Mouse (Mus musculus): ENCODE measurements at regions not wholly inside any gene's neighbourhood (a gene's known extent, or its start where the extent isn't known, plus 50 kb on each side); places are given as distances from the start of the nearest gene placed in this dataset.
A peak's percentile ranks its signal among the peaks of the same experiment; 100 is the strongest.

- Histone ChIP-seq H3K4me3 (replicated peaks; ENCODE audit: low read length) (no peak overlapping the region), H3K4me1 (replicated peaks; ENCODE audit: low read depth, low read length) (no peaks in the 10 kb centered on the region), H3K27me3 (ENCODE audit: insufficient read depth, low read length) (no peaks in the 10 kb centered on the region), H3K9me3 (ENCODE audit: low read length) (peaks cover 31% of the 10 kb centered on the region), H3K36me3 (ENCODE audit: insufficient read depth, low read length) (no peaks in the 10 kb centered on the region)
- TF ChIP-seq POU5F1 (IDR thresholded peaks at IDR 0.05; ENCODE audit: borderline replicate concordance, low read length) (no peak), NANOG (IDR thresholded peaks at IDR 0.05; ENCODE audit: borderline replicate concordance, low read length) (no peak), CTCF (conservative IDR thresholded peaks at IDR 0.05; ENCODE audit: low read length) (no peak)
Observed at GRCm38 (mm10) chr17:67480463-67480862, 126.2 kb upstream of the Ptprm start.

DNA sequence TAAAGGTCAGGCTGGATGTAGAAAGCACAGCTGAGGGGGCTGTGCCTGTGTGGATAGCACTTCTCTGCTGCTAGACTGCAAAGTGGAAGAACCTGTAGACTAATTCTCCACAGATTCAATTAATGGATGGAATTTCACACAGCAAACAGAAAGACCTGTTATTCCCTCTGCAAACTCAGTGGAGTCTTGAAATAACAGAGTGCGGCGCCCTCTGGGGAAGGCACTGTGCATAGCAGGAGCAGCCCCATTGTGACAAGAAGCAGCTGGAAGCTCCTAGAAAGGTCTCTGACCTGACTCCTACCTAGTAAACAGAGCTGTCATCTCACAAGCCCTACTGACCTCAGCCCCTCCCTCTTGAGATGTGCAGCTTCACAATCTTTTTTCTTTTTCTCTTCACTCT is 118.9 kb upstream of the Ptprm start:
- Histone ChIP-seq H3K4me1 (replicated peaks; ENCODE audit: low read depth, low read length) (peaks cover 9% of the 10 kb centered on the region), H3K9me3 (ENCODE audit: low read length) (no peaks in the 10 kb centered on the region), H3K27me3 (ENCODE audit: insufficient read depth, low read length) (no peaks in the 10 kb centered on the region), H3K36me3 (ENCODE audit: insufficient read depth, low read length) (no peaks in the 10 kb centered on the region), H3K4me3 (replicated peaks; ENCODE audit: low read length) (no peak overlapping the region)
- TF ChIP-seq CTCF (conservative IDR thresholded peaks at IDR 0.05; ENCODE audit: low read length): peak; percentile 59
- no peak for TF ChIP-seq NANOG (IDR thresholded peaks at IDR 0.05; ENCODE audit: borderline replicate concordance, low read length)

DNA sequence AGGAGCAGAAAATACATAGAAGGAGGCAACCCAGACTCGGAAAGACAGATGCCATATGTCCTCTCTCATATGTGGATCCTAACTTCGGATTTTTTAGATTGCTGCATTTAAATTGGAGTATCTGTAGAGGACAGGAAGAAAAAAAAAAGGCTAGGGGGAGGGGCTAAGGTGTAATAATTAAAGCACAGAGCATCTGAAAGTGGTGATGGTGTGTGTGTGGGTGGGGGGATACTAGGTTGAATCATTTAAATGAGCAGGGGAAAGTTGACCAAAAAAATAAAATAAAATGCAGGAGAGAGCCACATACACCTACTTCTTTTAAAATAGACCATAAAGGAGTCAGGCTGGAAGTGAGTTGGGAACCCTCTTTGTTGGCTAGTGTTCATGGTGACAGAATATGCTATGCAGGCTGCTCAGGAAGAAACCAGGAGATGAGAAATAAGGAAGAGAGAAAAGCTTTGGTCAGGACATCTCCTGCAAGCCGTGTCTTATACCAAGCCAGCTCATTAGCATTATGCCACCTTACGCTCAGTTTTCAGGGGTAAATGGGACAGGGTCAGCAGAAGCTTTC is 104.7 kb upstream of the Ptprm start:
- Histone ChIP-seq H3K4me1 (replicated peaks; ENCODE audit: low read depth, low read length) (no peaks in the 10 kb centered on the region), H3K4me3 (replicated peaks; ENCODE audit: low read length) (no peak overlapping the region), H3K36me3 (ENCODE audit: insufficient read depth, low read length) (no peaks in the 10 kb centered on the region), H3K9me3 (ENCODE audit: low read length) (no peaks in the 10 kb centered on the region; the same call in 1 of the 2 replicates), H3K27me3 (ENCODE audit: insufficient read depth, low read length) (no peaks in the 10 kb centered on the region)
- TF ChIP-seq CTCF (conservative IDR thresholded peaks at IDR 0.05; ENCODE audit: low read length) (no peak), NANOG (IDR thresholded peaks at IDR 0.05; ENCODE audit: borderline replicate concordance, low read length) (no peak), POU5F1 (IDR thresholded peaks at IDR 0.05; ENCODE audit: borderline replicate concordance, low read length) (no peak)

DNA sequence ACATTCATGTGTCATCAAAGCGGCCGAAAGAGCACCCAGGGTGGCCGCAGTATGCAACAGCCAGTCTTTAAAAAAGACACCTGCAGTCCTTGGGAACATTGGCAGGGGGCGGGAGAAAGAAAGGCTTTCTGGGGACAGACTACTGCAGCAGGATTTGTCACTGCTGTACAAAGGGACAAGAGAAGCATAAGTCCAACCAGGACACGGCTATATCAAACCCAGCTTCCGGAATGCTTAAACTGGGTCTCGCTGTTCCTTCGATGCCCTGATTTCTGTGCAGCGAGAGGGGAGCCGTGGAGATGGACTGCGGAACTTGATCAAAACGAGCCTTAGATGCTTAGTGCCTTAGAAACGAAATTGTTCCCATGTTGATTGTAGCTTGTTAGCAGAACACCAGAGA is 97.7 kb upstream of the Ptprm start:
- H3K36me3 ChIP-seq (ENCODE audit: insufficient read depth, low read length): no peaks in the 10 kb centered on the region
- H3K4me1 ChIP-seq (replicated peaks; ENCODE audit: low read depth, low read length): no peaks in the 10 kb centered on the region
- H3K4me3 ChIP-seq (replicated peaks; ENCODE audit: low read length): no peak overlapping the region
- H3K9me3 ChIP-seq (ENCODE audit: low read length): peaks cover 3% of the 10 kb centered on the region; the same call in 1 of the 2 replicates
- no peak for TF ChIP-seq CTCF (conservative IDR thresholded peaks at IDR 0.05; ENCODE audit: low read length)
- TF ChIP-seq NANOG (IDR thresholded peaks at IDR 0.05; ENCODE audit: borderline replicate concordance, low read length): no peak
- TF ChIP-seq POU5F1 (IDR thresholded peaks at IDR 0.05; ENCODE audit: borderline replicate concordance, low read length): no peak
- no peaks in the 10 kb centered on the region for H3K27me3 ChIP-seq (ENCODE audit: insufficient read depth, low read length)

DNA sequence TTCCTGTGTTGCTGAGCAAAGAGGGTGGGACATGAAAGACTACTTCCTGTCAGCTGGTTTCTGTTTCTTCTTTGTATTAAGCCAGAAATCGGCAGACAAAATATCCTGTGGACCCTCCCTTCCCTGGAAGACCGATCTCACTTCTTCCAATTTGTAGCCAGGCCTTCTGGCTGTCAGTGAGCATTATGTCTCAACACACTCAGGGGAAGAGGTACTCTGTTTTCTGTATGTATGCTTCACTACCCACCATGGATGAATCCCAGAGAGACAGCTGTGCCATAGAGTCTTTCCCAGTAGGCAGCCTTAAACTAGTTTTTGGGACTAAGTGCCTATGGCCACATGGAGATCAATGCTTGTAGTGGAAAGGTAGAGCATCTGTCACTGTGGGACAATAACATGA is 96.8 kb upstream of the Ptprm start:
- Histone ChIP-seq H3K36me3 (ENCODE audit: insufficient read depth, low read length) (no peaks in the 10 kb centered on the region), H3K4me3 (replicated peaks; ENCODE audit: low read length) (no peak overlapping the region), H3K27me3 (ENCODE audit: insufficient read depth, low read length) (no peaks in the 10 kb centered on the region), H3K9me3 (ENCODE audit: low read length) (peaks cover 3% of the 10 kb centered on the region; the same call in 1 of the 2 replicates), H3K4me1 (replicated peaks; ENCODE audit: low read depth, low read length) (no peaks in the 10 kb centered on the region)
- no peak for TF ChIP-seq NANOG (IDR thresholded peaks at IDR 0.05; ENCODE audit: borderline replicate concordance, low read length)
- no peak for TF ChIP-seq POU5F1 (IDR thresholded peaks at IDR 0.05; ENCODE audit: borderline replicate concordance, low read length)
- TF ChIP-seq CTCF (conservative IDR thresholded peaks at IDR 0.05; ENCODE audit: low read length): no peak

GRCm38 (mm10) chr17:67450021-67450420 is 95.8 kb upstream of the Ptprm start:
- Histone ChIP-seq H3K4me3 (replicated peaks; ENCODE audit: low read length) (no peak overlapping the region), H3K9me3 (ENCODE audit: low read length) (peaks cover 3% of the 10 kb centered on the region; the same call in 1 of the 2 replicates), H3K4me1 (replicated peaks; ENCODE audit: low read depth, low read length) (no peaks in the 10 kb centered on the region), H3K27me3 (ENCODE audit: insufficient read depth, low read length) (no peaks in the 10 kb centered on the region), H3K36me3 (ENCODE audit: insufficient read depth, low read length) (no peaks in the 10 kb centered on the region)
- no peak for TF ChIP-seq POU5F1 (IDR thresholded peaks at IDR 0.05; ENCODE audit: borderline replicate concordance, low read length)

GRCm38 (mm10) chr17:67445986-67446385 is 91.7 kb upstream of the Ptprm start:
- Histone ChIP-seq H3K36me3 (ENCODE audit: insufficient read depth, low read length) (no peaks in the 10 kb centered on the region), H3K4me1 (replicated peaks; ENCODE audit: low read depth, low read length) (no peaks in the 10 kb centered on the region), H3K27me3 (ENCODE audit: insufficient read depth, low read length) (no peaks in the 10 kb centered on the region), H3K9me3 (ENCODE audit: low read length) (peaks cover 33% of the 10 kb centered on the region), H3K4me3 (replicated peaks; ENCODE audit: low read length) (no peak overlapping the region)
- TF ChIP-seq NANOG (IDR thresholded peaks at IDR 0.05; ENCODE audit: borderline replicate concordance, low read length) (no peak), POU5F1 (IDR thresholded peaks at IDR 0.05; ENCODE audit: borderline replicate concordance, low read length) (no peak), CTCF (conservative IDR thresholded peaks at IDR 0.05; ENCODE audit: low read length) (no peak)

GRCm38 (mm10) chr17:67440961-67441360 is 86.7 kb upstream of the Ptprm start:
- Histone ChIP-seq H3K4me1 (replicated peaks; ENCODE audit: low read depth, low read length) (no peaks in the 10 kb centered on the region), H3K36me3 (ENCODE audit: insufficient read depth, low read length) (no peaks in the 10 kb centered on the region), H3K9me3 (ENCODE audit: low read length) (peaks cover 81% of the 10 kb centered on the region), H3K4me3 (replicated peaks; ENCODE audit: low read length) (no peak overlapping the region), H3K27me3 (ENCODE audit: insufficient read depth, low read length) (no peaks in the 10 kb centered on the region)
- TF ChIP-seq NANOG (IDR thresholded peaks at IDR 0.05; ENCODE audit: borderline replicate concordance, low read length): no peak
- no peak for TF ChIP-seq POU5F1 (IDR thresholded peaks at IDR 0.05; ENCODE audit: borderline replicate concordance, low read length)
- TF ChIP-seq CTCF (conservative IDR thresholded peaks at IDR 0.05; ENCODE audit: low read length): no peak

All from E14TG2a.4 (cell line).